Mouse (Mus musculus): ENCODE data around the gene Tm6sf1.

- TF ChIP-seq CTCF (IDR thresholded peaks at IDR 0.05; ENCODE audit: insufficient read depth, low read depth, low read length) (no peak), POLR2A (IDR thresholded peaks at IDR 0.05; ENCODE audit: insufficient read depth, low read depth, low read length) (no peak)
Measured at GRCm38 (mm10) chr7:81850171-81850570, 8.6 kb upstream of the Tm6sf1 start.
